Comparison of ENCODE assay signal across 7 mouse cellular contexts in genomic region chr6:97204952-97205351, GRCm38 (mm10). TPM values are rescaled to one million over a fixed set of nuclear protein-coding genes. Genes with fewer than 3 reads are reported as not detected.
DNase-seq lines count a peak whose midpoint lies in the region; ATAC-seq and TF ChIP-seq lines count a peak whose summit lies in the region.

No protein-coding gene starts in this region.

- peak; percentile 47 for ATAC-seq in heart, embryonic 16.5 days (replicated peaks; ENCODE audit: extremely low read depth, insufficient read depth, low FRiP score)
- ATAC-seq in midbrain, postnatal 0 days (ENCODE audit: low FRiP score): peak; percentile 45

- peak overlapping the region; percentile 75 for H3K4me3 ChIP-seq in heart, embryonic 16.5 days (ENCODE audit: low read length)
- H3K4me3 ChIP-seq in limb, embryonic 10.5 days: peak overlapping the region; percentile 91
- H3K4me3 ChIP-seq in midbrain, postnatal 0 days (ENCODE audit: low read depth, low read length): peak overlapping the region; percentile 56

- WGBS in heart, embryonic 16.5 days: under 1% methylated on average over 16 of the region's 16 CpGs
- WGBS in limb, embryonic 10.5 days: under 1% methylated on average over 16 of the region's 16 CpGs
- under 1% methylated on average over 15 of the region's 16 CpGs for WGBS in midbrain, postnatal 0 days

- peak overlapping the region; percentile 97 for H3K9ac ChIP-seq in heart, embryonic 16.5 days (ENCODE audit: low read length)
- peak overlapping the region; percentile 66 for H3K9ac ChIP-seq in midbrain, postnatal 0 days (replicated peaks; ENCODE audit: low read length, poor library complexity, severe bottlenecking)

- peaks cover 13% of the 10 kb centered on the region for H3K4me1 ChIP-seq in heart, embryonic 16.5 days (ENCODE audit: control insufficient read depth, insufficient read depth, low read length)
- H3K4me1 ChIP-seq in limb, embryonic 10.5 days: peaks cover 21% of the 10 kb centered on the region
- no peaks in the 10 kb centered on the region for H3K4me1 ChIP-seq in midbrain, postnatal 0 days (ENCODE audit: insufficient read depth, low read length)

- H3K27me3 ChIP-seq in heart, embryonic 16.5 days (ENCODE audit: control insufficient read depth, insufficient read depth, low read length): no peaks in the 10 kb centered on the region
- H3K27me3 ChIP-seq in limb, embryonic 10.5 days (ENCODE audit: low read depth, poor library complexity, severe bottlenecking): no peaks in the 10 kb centered on the region
- no peaks in the 10 kb centered on the region for H3K27me3 ChIP-seq in midbrain, postnatal 0 days (ENCODE audit: insufficient read depth, low read length)

- no peak for TF ChIP-seq CTCF in midbrain, postnatal 0 days (IDR thresholded peaks at IDR 0.05)

- no peaks in the 10 kb centered on the region for H3K36me3 ChIP-seq in heart, embryonic 16.5 days (ENCODE audit: control insufficient read depth, insufficient read depth)
- H3K36me3 ChIP-seq in limb, embryonic 10.5 days: peaks cover 17% of the 10 kb centered on the region
- H3K36me3 ChIP-seq in midbrain, postnatal 0 days (ENCODE audit: insufficient read depth, low read length): 0 out of 2 replicates have a peak, but pooled peaks cover 2% of the 10 kb centered on the region

- DNase-seq in urinary bladder, adult 2 months (ENCODE audit: low spot score): peak; percentile 46
- no peak for DNase-seq in urinary bladder, adult 18-20 months (ENCODE audit: low spot score in 2 of 2)
- DNase-seq in cerebellum, adult 18-20 months: peak; percentile 48 to 59
- peak; percentile 68 for DNase-seq in limb, embryonic 10.5 days (ENCODE audit: low spot score)
- no peak for DNase-seq in midbrain, postnatal 0 days (ENCODE audit: low spot score)
- DNase-seq in MN1 (ENCODE audit: low spot score): no peak

- H3K27ac ChIP-seq in heart, embryonic 16.5 days (ENCODE audit: low read length): peak overlapping the region; percentile 85
- H3K27ac ChIP-seq in limb, embryonic 10.5 days: peak overlapping the region; percentile 97
- peak overlapping the region; percentile 62 for H3K27ac ChIP-seq in midbrain, postnatal 0 days (ENCODE audit: low read depth, low read length)

- peak overlapping the region; percentile 80 for H3K4me2 ChIP-seq in heart, embryonic 16.5 days (ENCODE audit: low read depth, low read length)
- peak overlapping the region; percentile 67 for H3K4me2 ChIP-seq in midbrain, postnatal 0 days (ENCODE audit: low read depth, low read length, poor library complexity, severe bottlenecking)

- no peaks in the 10 kb centered on the region for H3K9me3 ChIP-seq in heart, embryonic 16.5 days (replicated peaks; ENCODE audit: control insufficient read depth, low read length)
- H3K9me3 ChIP-seq in limb, embryonic 10.5 days (replicated peaks): no peaks in the 10 kb centered on the region
- H3K9me3 ChIP-seq in midbrain, postnatal 0 days (ENCODE audit: low read length): no peaks in the 10 kb centered on the region

RNA-seq across cellular contexts. Expression of gene Uba3, which starts 0.5 kb away (rescaled TPM):
- polyA plus RNA-seq in urinary bladder, adult 2 months (2012; rRNA removed): 41.8 and 52.7 TPM in 2 replicates
- 63.3 and 71.1 TPM in 2 replicates for polyA plus RNA-seq in heart, embryonic 16.5 days (2015; fragmentation: Nextera tagmentation; extraction: Ambion mirVana)
- polyA plus RNA-seq in limb, embryonic 10.5 days (2016; fragmentation: Nextera tagmentation; extraction: Ambion mirVana): 85.0 and 96.2 TPM in 2 replicates
- 54.5 and 68.1 TPM in 2 replicates for total RNA-seq in midbrain, postnatal 0 days (2014; rRNA removed)
- 63.9 and 68.1 TPM in 2 replicates for polyA plus RNA-seq in midbrain, postnatal 0 days (2015; fragmentation: Nextera tagmentation; extraction: Ambion mirVana)

RNA-seq across cellular contexts. Expression of gene Arl6ip5, which starts 5.5 kb away (rescaled TPM):
- 159 and 162 TPM in 2 replicates for polyA plus RNA-seq in urinary bladder, adult 2 months (2012; rRNA removed)
- 99.6 and 107 TPM in 2 replicates for polyA plus RNA-seq in heart, embryonic 16.5 days (2015; fragmentation: Nextera tagmentation; extraction: Ambion mirVana)
- 24.0 and 27.5 TPM in 2 replicates for polyA plus RNA-seq in limb, embryonic 10.5 days (2016; fragmentation: Nextera tagmentation; extraction: Ambion mirVana)
- 115 and 118 TPM in 2 replicates for total RNA-seq in midbrain, postnatal 0 days (2014; rRNA removed)
- polyA plus RNA-seq in midbrain, postnatal 0 days (2015; fragmentation: Nextera tagmentation; extraction: Ambion mirVana): 151 and 153 TPM in 2 replicates

RNA-seq across cellular contexts. Expression of gene Tmf1, which starts 26.0 kb away (rescaled TPM):
- 4.2 and 8.2 TPM in 2 replicates for polyA plus RNA-seq in urinary bladder, adult 2 months (2012; rRNA removed)
- polyA plus RNA-seq in heart, embryonic 16.5 days (2015; fragmentation: Nextera tagmentation; extraction: Ambion mirVana): 19.6 and 24.2 TPM in 2 replicates
- polyA plus RNA-seq in limb, embryonic 10.5 days (2016; fragmentation: Nextera tagmentation; extraction: Ambion mirVana): 20.9 and 27.8 TPM in 2 replicates
- 23.4 and 26.2 TPM in 2 replicates for total RNA-seq in midbrain, postnatal 0 days (2014; rRNA removed)
- polyA plus RNA-seq in midbrain, postnatal 0 days (2015; fragmentation: Nextera tagmentation; extraction: Ambion mirVana): 44.1 and 51.4 TPM in 2 replicates

RNA-seq across cellular contexts. Expression of gene Lmod3, which starts 47.6 kb away (rescaled TPM):
- polyA plus RNA-seq in urinary bladder, adult 2 months (2012; rRNA removed): 0.06 and 0.18 TPM in 2 replicates
- polyA plus RNA-seq in heart, embryonic 16.5 days (2015; fragmentation: Nextera tagmentation; extraction: Ambion mirVana): 21.6 and 27.8 TPM in 2 replicates
- 0.13 TPM in 1 of 2 replicates, not detected in the other for polyA plus RNA-seq in limb, embryonic 10.5 days (2016; fragmentation: Nextera tagmentation; extraction: Ambion mirVana)
- total RNA-seq in midbrain, postnatal 0 days (2014; rRNA removed): not detected in 2 replicates
- polyA plus RNA-seq in midbrain, postnatal 0 days (2015; fragmentation: Nextera tagmentation; extraction: Ambion mirVana): not detected in 2 replicates

RNA-seq across cellular contexts. Expression of gene Eogt, which starts 56.0 kb away (rescaled TPM):
- 23.8 and 27.2 TPM in 2 replicates for polyA plus RNA-seq in urinary bladder, adult 2 months (2012; rRNA removed)
- polyA plus RNA-seq in heart, embryonic 16.5 days (2015; fragmentation: Nextera tagmentation; extraction: Ambion mirVana): 14.7 and 15.6 TPM in 2 replicates
- 20.8 and 22.0 TPM in 2 replicates for polyA plus RNA-seq in limb, embryonic 10.5 days (2016; fragmentation: Nextera tagmentation; extraction: Ambion mirVana)
- 25.2 and 25.8 TPM in 2 replicates for total RNA-seq in midbrain, postnatal 0 days (2014; rRNA removed)
- 9.9 and 11.7 TPM in 2 replicates for polyA plus RNA-seq in midbrain, postnatal 0 days (2015; fragmentation: Nextera tagmentation; extraction: Ambion mirVana)

Comparison
In these comparisons a context has a peak if more than half of its experiments do, and no peak if none do; other contexts are left out.
1. DNase-seq: peak in urinary bladder, adult 2 months (single experiment), cerebellum, adult 18-20 months (2 of 2) and limb, embryonic 10.5 days (single experiment); none in urinary bladder, adult 18-20 months (0 of 2), midbrain, postnatal 0 days (single experiment) and MN1 (single experiment).
2. Peak in every context shown above with its lines, with median percentiles within 50 percentile points of each other: H3K27ac ChIP-seq and H3K4me3 ChIP-seq.